Comparison of ENCODE assay signal across 7 mouse cellular contexts in genomic region chr13:107469491-107470276, GRCm38 (mm10).
A peak's percentile ranks its signal among the peaks of the same experiment; 100 is the strongest.
DNase-seq lines count a peak whose midpoint lies in the region; ATAC-seq and TF ChIP-seq lines count a peak whose summit lies in the region.

No protein-coding gene starts in this region.

- peaks cover 12% of the 10 kb centered on the region for H3K4me1 ChIP-seq in forebrain, postnatal 0 days (ENCODE audit: insufficient read depth)
- H3K4me1 ChIP-seq in hindbrain, postnatal 0 days (ENCODE audit: insufficient read depth, low read length), result 0 out of 2 replicates have a peak, but pooled peaks cover 8% of the 10 kb centered on the region
- H3K4me1 ChIP-seq in liver, embryonic 13.5 days (replicated peaks), result no peaks in the 10 kb centered on the region
- peaks cover 6% of the 10 kb centered on the region; the same call in 1 of the 2 replicates for H3K4me1 ChIP-seq in olfactory bulb, adult 2 months (ENCODE audit: control insufficient read depth, insufficient read depth, low read length)

- peak; percentile 73 for ATAC-seq in Patski
- peak; percentile 70 for ATAC-seq in forebrain, postnatal 0 days
- peak; percentile 75 for ATAC-seq in hindbrain, postnatal 0 days
- no peak for ATAC-seq in liver, embryonic 13.5 days (ENCODE audit: low read depth)
- no peak for ATAC-seq in inflammation-experienced regulatory T-cells, adult 6 months

- no peaks in the 10 kb centered on the region for H3K27me3 ChIP-seq in Patski
- H3K27me3 ChIP-seq in forebrain, postnatal 0 days (ENCODE audit: insufficient read depth, low read length), result no peaks in the 10 kb centered on the region; the same call in 1 of the 2 replicates
- H3K27me3 ChIP-seq in hindbrain, postnatal 0 days (ENCODE audit: insufficient read depth, low read length), result no peaks in the 10 kb centered on the region
- no peaks in the 10 kb centered on the region for H3K27me3 ChIP-seq in liver, embryonic 13.5 days

- no peak for TF ChIP-seq POLR2A in olfactory bulb, adult 2 months (IDR thresholded peaks at IDR 0.05; ENCODE audit: insufficient read depth, low read depth, low read length)

- no peak for TF ChIP-seq CTCF in Patski (IDR thresholded peaks at IDR 0.05)
- TF ChIP-seq CTCF in forebrain, postnatal 0 days (IDR thresholded peaks at IDR 0.05; ENCODE audit: low read depth), result no peak
- TF ChIP-seq CTCF in hindbrain, postnatal 0 days (IDR thresholded peaks at IDR 0.05; ENCODE audit: low read depth), result no peak
- TF ChIP-seq CTCF in olfactory bulb, adult 2 months (IDR thresholded peaks at IDR 0.05; ENCODE audit: insufficient read depth, low read depth, low read length), result no peak

- no peaks in the 10 kb centered on the region for H3K36me3 ChIP-seq in forebrain, postnatal 0 days (ENCODE audit: insufficient read depth)
- H3K36me3 ChIP-seq in hindbrain, postnatal 0 days (ENCODE audit: insufficient read depth, low read length), result no peaks in the 10 kb centered on the region
- no peaks in the 10 kb centered on the region for H3K36me3 ChIP-seq in liver, embryonic 13.5 days

- H3K4me2 ChIP-seq in forebrain, postnatal 0 days (ENCODE audit: low read depth), result peak overlapping the region; percentile 50
- H3K4me2 ChIP-seq in hindbrain, postnatal 0 days (ENCODE audit: low read depth, low read length), result peak overlapping the region; percentile 48
- peak overlapping the region; percentile 19; the same call in 1 of the 2 replicates for H3K4me2 ChIP-seq in liver, embryonic 13.5 days

- peak overlapping the region; percentile 21 for H3K4me3 ChIP-seq in forebrain, postnatal 0 days (ENCODE audit: low read depth, low read length)
- peak overlapping the region; percentile 13; the same call in 1 of the 2 replicates for H3K4me3 ChIP-seq in hindbrain, postnatal 0 days (ENCODE audit: low read length)
- no peak overlapping the region for H3K4me3 ChIP-seq in liver, embryonic 13.5 days (replicated peaks)
- peak overlapping the region; percentile 6; the same call in 1 of the 2 replicates for H3K4me3 ChIP-seq in olfactory bulb, adult 2 months (ENCODE audit: insufficient read depth, low read depth, low read length)

- POLR2A ChIA-PET in Patski (lab: Charles Lee), result no interaction called here

- 1% methylated on average over 13 of the region's 13 CpGs for WGBS in forebrain, postnatal 0 days
- 3% methylated on average over 13 of the region's 13 CpGs for WGBS in hindbrain, postnatal 0 days
- 6% methylated on average over 13 of the region's 13 CpGs for WGBS in liver, embryonic 13.5 days (ENCODE audit: insufficient replicate concordance)
- WGBS in olfactory bulb, adult 2 months, result 11% methylated on average over 13 of the region's 13 CpGs

- no peak overlapping the region for H3K27ac ChIP-seq in forebrain, postnatal 0 days (ENCODE audit: low read depth, low read length)
- H3K27ac ChIP-seq in hindbrain, postnatal 0 days, result 0 out of 2 replicates have a peak overlapping the region, but pooled peaks have one; percentile 46
- no peak overlapping the region for H3K27ac ChIP-seq in liver, embryonic 13.5 days
- no peak overlapping the region for H3K27ac ChIP-seq in olfactory bulb, adult 2 months (ENCODE audit: insufficient read depth, low read depth, low read length)

- CTCF ChIA-PET in Patski (lab: Charles Lee), result interaction anchor here (0.6 kb wide), 1 partner anchor 8 kb away, joined by 3 read pairs; no protein-coding TSS in a partner anchor

- peak overlapping the region; percentile 39; the same call in 1 of the 2 replicates for H3K9ac ChIP-seq in forebrain, postnatal 0 days
- peak overlapping the region; percentile 21; the same call in 1 of the 2 replicates for H3K9ac ChIP-seq in hindbrain, postnatal 0 days (replicated peaks; ENCODE audit: low read length)
- H3K9ac ChIP-seq in liver, embryonic 13.5 days, result no peak overlapping the region

- H3K9me3 ChIP-seq in forebrain, postnatal 0 days (ENCODE audit: low read length), result no peaks in the 10 kb centered on the region
- H3K9me3 ChIP-seq in hindbrain, postnatal 0 days (ENCODE audit: low read length), result no peaks in the 10 kb centered on the region
- no peaks in the 10 kb centered on the region for H3K9me3 ChIP-seq in liver, embryonic 13.5 days (replicated peaks)

- in situ Hi-C loops in Patski (cut with MboI; ENCODE audit: low pct_unique_long_range_greater_than_20kb), result loop anchor here (10.0 to 25.0 kb wide), 2 partner anchors 218 to 675 kb away; no protein-coding TSS in a partner anchor

- no peak for DNase-seq in Patski (ENCODE audit: low read depth, low spot score)
- DNase-seq in cerebellum, adult 18-20 months, result peak; percentile 64 to 71
- peak; percentile 41 for DNase-seq in forebrain, postnatal 0 days
- DNase-seq in hindbrain, postnatal 0 days (ENCODE audit: low spot score), result peak; percentile 79
- no peak for DNase-seq in liver, embryonic 13.5 days

Comparison
In these comparisons a context has a peak if more than half of its experiments do, and no peak if none do; other contexts are left out.
1. ATAC-seq: peak in Patski (single experiment), forebrain, postnatal 0 days (single experiment) and hindbrain, postnatal 0 days (single experiment); none in liver, embryonic 13.5 days (single experiment) and inflammation-experienced regulatory T-cells, adult 6 months (single experiment).
2. DNase-seq: peak in cerebellum, adult 18-20 months (2 of 2), forebrain, postnatal 0 days (single experiment) and hindbrain, postnatal 0 days (single experiment); none in Patski (single experiment) and liver, embryonic 13.5 days (single experiment).
3. Peak in every context shown above with its lines, with median percentiles within 50 percentile points of each other: H3K4me2 ChIP-seq.